Mouse (Mus musculus) layer of hippocampus, postnatal 36 days (tissue): ENCODE results near the gene Cd72. TPM values are rescaled to one million over a fixed set of nuclear protein-coding genes. Genes with fewer than 3 reads are reported as not detected.
"Not testable (repeated sequence)": the region's sequence is repeated elsewhere in the genome, so short reads cannot be mapped to it uniquely, and the experiment has no call there.

ENCODE experiments used
- DNase-seq, 2 experiments: peaks; one replicate each; pipeline ENCODE4 v3.0.0; 2022
- total RNA-seq, 2 experiments: library from RNA; stranded (reverse); gene quantifications; 2 replicates each; pipeline ENCODE4 v1.2.3; 2021

Cd72 gene
- total RNA-seq: not detected

- no peak for DNase-seq
Observed at GRCm38 (mm10) chr4:43454041-43454836, at the start of gene Cd72. TSS of gene Cd72 (minus strand) at chr4:43454628.

GRCm38 (mm10) chr4:43503506-43503905 lies 49.1 kb upstream of the Cd72 start:
- DNase-seq: no peak

DNA sequence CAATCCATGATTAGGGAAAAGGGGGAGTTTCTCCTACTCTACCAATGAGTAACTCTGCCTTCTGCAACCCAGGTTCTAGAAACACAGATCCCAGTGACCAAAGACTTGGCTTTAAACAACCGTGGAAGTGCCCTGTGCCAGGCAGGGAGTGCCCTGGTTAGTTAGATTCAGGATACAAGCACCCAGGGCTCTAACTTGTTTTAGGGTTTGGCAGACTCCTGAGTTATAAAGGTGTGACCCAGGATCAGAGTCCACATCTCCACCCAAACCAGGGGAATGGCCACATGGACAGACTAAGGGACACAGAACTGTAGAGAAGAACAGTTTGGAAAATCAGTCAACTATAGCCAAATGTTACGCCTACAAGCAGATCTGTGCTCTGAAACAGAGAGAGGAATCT lies 48.6 kb upstream of the Cd72 start:
- no peak for DNase-seq

- DNase-seq: peak; percentile 66 to 68
Observed at GRCm38 (mm10) chr4:43499407-43500333, 45.2 kb upstream of the Cd72 start, which contains the start of gene Arhgef39. TSS of gene Arhgef39 (minus strand) at chr4:43499695.

DNA sequence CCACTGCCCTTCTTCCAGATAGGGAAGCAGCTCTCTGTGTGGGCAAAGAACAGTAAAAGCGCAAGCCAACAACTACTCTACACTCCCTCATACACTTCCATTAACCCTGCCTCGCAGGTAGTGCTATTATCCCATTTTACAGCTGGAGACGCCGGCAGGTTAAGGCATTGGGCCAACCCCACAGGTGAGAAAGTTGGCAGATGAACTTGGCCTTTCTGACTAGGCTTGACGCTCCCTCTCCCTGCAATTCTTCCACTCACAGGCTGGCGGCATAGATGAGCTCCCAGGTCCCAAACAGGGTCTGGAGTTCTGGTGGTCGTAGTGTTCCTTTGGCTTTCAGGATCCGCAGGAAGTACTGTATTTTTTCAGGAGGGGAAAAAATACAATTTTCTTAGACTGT lies 44.6 kb upstream of the Cd72 start:
- no peak for DNase-seq

DNA sequence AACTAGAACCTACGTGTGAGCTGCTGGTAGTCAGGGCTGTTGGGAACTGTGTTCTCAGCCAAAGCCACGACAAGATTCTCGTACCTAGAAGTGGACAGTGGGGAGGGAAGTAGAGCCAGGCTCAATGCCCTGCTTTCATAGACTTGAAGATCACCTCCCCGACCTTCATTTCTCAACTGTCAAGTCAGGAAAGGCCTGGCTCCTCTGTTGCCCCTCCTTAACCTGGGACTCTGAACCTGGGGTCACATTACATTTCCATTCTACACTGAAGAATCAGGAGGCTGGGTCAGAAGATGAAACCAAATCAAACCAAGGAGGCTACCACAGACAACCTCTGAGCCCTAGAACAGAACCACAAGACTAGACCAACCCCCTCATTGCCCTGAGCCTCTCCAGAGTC lies 43.5 kb upstream of the Cd72 start:
- DNase-seq: no peak

GRCm38 (mm10) chr4:43497405-43497804 lies 43.0 kb upstream of the Cd72 start:
- DNase-seq: no peak

DNA sequence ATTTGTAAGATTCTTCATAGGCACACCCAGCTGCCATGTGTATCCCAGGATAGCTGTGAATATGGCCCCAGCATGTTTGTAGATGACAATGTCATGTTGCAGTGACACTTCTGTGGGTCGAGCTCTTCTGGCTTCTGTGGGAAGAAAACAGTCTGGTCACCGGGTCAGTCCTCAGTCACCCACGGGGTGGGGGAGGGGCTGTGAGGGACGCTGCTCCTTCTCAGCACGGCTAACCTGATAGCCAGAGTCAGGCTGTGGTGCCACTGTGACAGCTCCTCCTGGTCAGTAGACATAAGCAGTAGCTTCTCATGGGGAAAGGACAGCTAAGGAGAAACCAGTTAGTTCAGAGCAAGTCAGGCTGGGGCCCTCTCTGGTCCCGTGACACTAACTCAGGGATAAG lies 42.2 kb upstream of the Cd72 start:
- DNase-seq: no peak

DNA sequence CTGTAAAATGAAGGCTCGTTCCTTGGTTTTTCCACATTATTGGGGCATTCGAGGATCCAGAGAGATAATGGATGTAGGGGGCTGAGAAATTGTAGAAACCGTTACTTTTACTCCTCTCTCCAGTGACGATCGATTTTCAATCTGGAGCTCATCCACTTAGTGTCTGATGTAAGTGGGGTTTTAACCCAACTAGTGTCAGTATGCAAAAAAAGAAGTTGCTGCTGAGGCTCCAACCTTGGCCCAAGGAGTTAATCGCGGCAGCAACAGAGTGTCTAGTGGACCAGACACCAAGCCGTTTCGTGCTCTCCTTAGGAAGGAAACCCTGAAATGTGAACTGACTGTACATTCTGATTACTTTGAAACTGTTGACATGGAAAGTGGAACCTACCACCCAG lies 39.4 kb upstream of the Cd72 start:
- no peak for DNase-seq

GRCm38 (mm10) chr4:43493186-43493845 lies 38.9 kb upstream of the Cd72 start:
- DNase-seq: peak; percentile 95

GRCm38 (mm10) chr4:43492821-43493185 lies 38.4 kb upstream of the Cd72 start, which contains the start of gene Ccdc107:
TSS of gene Ccdc107 (plus strand) at chr4:43492900.
- DNase-seq: peak; percentile 92 to 94

- DNase-seq: no peak
Observed at GRCm38 (mm10) chr4:43492101-43492820, 37.8 kb upstream of the Cd72 start.

GRCm38 (mm10) chr4:43490801-43491200 lies 36.4 kb upstream of the Cd72 start:
- no peak for DNase-seq

DNA sequence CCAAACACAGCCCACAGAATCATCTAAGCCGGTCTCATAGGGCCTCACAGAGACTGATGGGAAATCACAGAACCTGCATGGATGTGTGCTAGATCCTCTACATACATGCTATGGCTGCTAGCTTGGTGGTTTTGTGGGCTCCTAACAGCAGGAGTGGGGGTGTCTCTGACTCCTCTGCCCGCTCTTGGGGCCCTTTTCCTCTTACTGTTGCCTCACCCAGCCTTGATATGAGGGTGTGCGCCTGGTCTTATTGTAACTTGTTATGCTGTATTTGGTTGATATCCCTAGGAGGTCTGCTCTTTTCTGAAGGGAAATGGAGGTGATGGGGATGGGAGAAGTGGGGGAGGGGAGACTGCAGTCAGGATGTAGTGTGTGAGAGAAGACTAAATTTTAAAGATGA lies 35.2 kb upstream of the Cd72 start:
- DNase-seq: no peak

GRCm38 (mm10) chr4:43485666-43486065 lies 31.2 kb upstream of the Cd72 start:
- DNase-seq: not testable (repeated sequence)

DNA sequence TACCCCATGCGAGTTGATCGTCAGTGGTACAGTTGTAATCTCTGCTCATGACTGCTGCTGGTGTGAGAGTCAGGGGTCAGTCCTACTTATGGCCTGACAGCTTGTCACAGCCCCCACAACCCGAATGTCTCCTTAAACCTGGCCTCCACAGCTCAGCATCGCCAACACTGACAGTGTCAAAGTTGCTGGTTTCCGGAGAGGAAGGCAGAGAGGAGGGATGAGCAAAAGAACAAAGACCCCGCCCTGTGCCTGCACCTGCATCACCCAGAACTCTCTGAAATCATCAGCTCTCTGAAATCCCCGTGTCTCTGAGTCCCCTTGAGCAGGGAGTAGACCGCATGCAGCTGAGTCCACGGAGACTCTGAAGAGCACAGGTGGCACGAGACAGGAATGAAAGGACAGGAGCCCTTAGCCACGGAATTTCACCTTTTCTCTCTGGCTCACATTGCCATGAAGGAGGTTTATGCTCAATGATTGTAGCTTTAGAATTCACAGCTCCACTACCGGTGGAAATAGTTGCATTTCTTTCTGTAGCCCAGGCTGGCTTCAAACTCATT lies 29.2 kb upstream of the Cd72 start, which contains the start of gene Sit1:
Gene Sit1, minus strand, starts transcription at position 200 of the 557 bp plus-strand sequence.
- DNase-seq: no peak

DNA sequence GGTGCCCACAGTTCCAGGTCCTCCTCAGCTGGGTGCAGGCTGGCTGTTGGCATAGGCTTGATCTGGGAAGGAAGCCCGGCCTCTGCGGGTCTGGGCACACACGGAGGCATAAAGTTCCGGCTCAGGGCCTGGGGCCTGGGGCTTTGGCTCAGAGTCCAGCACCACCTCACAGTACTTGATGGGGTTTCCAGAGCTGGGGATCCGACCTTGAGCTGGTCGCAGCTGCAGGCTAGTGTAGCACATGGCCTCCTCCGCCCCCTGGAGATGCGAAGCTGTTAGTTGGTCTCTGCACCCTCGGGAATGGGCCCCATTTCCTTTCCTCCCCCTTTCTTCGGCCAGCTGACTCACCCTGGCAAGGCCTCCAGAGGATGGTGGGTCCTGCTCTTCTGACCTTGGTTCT lies 28.2 kb upstream of the Cd72 start:
- no peak for DNase-seq

DNA sequence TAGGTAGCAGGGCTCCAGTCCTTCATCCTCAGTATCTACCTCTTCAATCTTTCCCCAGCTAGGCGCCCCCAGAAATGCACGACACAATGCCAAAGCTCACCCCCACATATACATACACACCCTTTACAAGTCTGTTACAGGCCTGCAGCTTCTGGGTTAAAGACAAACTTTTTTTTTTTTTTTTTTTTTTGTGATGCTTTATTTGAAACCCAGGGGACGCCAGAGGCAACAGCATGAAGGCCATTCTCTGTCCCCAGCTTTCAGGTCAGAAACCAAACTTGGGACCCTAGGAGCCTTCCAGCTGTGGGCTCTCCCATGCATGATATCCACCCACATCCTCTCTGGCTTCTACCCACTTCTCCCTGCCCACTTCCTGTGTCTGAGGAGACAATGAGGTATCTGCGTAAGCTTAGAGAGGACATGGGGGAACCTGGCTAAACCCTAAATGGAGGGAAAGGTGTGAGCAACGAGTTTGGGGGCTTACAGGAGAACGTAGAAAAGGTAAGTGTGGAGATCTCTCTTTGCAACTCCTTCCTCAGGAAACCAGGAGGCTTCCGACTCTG lies 27.5 kb upstream of the Cd72 start:
- DNase-seq: no peak

GRCm38 (mm10) chr4:43480985-43481384 lies 26.6 kb upstream of the Cd72 start:
- no peak for DNase-seq

GRCm38 (mm10) chr4:43478906-43479832 lies 24.7 kb upstream of the Cd72 start:
- peak in 1 of 2 experiments; percentile 24 for DNase-seq
